Mouse (Mus musculus) ovary, postnatal 10 days (tissue): ENCODE measurements around the gene Jph4.

Source experiments
- DNase-seq: peaks from one replicate; pipeline ENCODE4 v3.0.0; 2022; ENCODE audit warnings: low spot score

Jph4 gene

DNA sequence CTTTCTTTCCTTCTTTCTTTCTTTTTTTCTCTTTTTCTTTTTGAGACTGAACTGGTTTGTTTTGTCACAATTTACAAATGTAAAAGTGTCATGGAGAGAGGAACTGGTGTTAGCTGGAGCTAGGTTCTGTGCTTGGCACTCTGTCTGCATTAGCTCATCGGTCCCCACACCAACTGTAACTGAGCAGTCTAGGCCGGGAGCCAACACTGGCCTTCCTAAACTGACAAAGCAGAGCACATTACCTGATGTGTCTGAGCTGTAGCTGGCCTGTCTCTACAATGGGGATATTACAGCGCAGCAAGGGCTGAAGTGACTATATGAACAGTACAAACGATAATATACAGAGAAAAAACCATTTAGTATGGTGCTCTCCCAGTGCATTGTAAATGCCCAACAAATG, 2.1 kb upstream of the Jph4 start:
- no peak for DNase-seq

DNA sequence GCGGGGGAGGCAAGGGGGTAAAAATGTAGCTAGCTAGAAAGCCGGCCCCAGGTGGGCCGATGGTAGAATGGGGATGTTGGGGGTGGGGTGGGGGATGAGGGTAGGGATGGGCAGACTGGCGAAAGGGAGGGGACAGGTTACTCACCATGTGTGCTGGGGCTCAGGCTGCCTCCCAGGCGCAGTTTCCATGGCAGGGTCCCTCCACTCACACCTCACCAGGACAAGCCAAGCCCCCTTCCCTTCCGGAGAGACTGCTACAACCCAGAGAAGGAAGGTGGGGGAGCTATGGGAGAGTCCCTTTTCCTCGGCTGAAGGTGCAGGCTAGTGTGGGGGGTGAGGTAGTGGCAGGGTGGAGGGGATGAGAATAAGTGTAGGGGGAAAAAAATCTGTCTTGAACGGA, 889 bp downstream of the Jph4 start:
- no peak for DNase-seq

DNA sequence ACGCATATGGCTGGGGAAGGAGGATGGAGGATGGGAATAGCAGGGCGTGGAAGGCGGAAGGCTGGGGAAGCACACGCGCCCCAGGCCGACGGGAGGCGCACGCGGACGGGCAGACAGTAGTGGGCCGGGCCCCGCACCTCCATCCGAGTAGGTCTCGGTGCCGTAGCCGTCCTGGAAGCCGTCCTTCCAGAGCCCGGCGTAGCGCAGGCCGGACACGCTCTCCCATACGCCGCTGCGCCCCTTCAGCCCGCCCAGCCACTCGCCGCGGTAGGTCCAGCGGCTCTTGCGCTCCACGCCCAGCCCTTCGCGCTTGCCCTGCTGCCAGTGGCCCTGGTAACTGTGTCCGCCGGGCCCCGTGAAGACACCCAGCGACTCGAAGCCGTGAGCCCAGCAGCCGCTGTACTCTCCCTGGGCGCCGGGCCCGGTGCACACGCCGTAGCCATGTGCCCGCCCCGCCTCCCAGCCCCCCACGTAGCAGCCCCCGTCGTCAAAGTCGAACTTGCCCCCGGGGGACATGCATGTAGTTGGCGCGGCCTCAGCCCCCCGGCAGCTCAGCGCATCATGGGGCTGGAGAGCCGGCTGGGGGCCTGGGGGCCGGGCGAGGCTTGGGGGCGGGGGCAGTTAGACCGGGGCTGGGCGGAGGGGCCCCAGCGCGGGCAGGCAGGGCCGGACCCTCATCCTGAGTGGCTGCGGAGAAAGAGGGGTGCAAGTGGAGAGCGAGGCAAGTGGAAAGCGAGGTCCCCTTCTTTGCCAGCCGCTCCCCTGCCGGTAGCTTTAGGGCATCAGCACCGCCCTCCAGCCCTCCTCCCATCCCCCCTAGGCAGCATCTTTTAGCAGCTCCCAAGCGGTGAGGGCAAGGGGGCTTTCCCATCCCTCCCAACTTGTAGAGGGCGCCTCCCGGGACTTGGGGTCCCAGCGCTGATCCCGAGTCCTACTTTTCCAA, 1.7 kb downstream of the Jph4 start:
- no peak for DNase-seq

DNA sequence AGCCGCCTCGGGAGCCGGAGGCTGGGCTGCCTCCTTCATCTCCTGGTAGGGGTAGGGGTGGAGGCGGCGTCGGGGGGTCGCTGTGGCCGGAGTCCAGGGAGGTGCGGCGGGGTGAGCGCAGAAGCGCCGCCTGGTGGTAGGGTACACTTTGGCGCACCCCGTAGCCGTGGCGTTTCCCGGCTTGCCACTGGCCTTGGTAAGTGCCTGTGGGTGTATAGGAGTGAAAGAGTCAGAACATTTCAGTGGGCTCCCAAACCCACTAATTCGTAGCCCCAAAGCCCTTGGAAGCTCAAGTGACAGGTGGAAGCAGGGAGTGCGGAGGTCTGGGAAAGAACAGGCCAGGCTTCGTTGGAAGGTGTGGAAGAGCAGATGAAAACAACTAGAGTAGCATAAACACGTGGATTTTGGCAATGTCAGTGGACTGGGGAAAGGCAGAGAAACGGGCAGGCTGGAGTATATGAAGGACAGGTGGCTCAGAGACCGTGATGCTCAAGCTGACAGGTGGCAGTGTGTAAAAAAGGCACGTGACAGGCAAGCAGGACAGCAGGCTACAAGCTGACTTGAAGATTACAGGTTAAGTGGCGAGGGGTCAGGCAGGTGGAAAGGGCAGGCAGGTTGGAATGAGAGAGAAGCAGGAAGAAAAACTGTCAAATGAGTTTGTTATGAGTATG, 2.6 kb downstream of the Jph4 start:
- no peak for DNase-seq

DNA sequence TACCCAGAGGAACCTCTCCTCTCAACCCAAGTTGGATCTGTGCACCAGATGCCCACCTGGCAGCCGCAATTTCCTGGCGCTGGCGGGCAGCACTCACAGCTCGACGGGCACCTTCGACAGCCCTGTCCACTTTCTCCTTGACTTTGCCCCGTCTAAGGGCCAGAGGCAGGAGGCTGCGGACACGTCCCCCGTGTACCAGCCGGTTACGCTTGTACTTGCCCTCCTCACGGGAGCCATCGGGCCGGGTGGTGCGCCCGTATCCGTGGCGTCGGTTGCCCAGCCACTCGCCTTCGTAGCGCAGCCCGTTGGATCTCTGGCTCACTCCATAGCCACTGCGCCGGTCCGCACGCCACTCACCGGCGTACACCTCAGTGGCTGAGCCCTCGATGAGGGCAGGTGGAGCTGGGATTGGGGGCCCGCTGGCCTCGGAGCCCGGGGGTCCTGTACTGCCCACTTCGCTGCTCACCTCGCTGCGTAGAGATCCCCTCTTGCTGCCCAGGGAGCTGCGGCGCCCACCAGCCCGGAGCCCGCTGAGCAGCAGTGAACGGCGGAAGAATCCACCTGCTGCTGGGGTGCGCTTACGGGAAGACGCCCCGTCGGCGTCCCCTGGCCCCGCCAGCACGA, 3.3 kb downstream of the Jph4 start:
- no peak for DNase-seq

DNA sequence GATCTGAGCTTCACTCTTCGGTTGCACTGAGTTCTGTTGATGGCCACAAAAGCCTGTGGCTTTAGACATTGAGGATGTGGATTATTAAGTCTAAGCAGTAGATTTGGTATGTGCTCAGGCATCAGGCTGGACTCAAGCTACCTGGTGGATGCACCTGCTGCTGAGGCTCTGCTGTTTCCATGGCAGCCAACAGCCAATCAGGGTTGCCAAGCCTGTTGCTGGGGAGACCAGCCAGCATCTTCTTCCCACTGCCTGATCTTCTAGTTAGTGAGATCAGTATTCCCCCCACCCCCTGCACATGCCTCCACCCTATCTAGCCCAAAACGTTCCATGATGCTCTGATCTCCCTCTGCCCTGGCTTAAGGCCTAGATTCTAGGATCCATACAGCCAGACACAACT, 5.0 kb downstream of the Jph4 start:
- no peak for DNase-seq

DNA sequence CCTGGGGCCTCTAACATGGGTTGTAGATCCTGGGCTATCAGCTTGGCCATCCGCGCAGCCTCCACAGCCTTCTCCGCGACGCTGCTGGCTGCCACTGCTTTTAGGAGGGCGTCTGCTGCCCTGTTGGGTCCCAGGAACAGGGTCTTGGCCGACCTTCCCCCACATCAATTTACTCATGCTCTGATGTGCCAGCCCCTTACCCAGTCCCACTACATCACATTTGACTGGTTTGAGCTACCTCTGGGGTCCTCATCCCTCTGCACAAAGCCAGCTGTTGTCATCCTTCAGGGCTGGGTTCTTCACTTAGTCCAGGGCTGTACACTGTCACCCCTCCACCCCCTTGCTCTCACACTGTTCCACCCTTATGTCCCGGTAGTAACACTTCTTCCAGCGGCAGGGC, 6.7 kb downstream of the Jph4 start:
- no peak for DNase-seq

DNA sequence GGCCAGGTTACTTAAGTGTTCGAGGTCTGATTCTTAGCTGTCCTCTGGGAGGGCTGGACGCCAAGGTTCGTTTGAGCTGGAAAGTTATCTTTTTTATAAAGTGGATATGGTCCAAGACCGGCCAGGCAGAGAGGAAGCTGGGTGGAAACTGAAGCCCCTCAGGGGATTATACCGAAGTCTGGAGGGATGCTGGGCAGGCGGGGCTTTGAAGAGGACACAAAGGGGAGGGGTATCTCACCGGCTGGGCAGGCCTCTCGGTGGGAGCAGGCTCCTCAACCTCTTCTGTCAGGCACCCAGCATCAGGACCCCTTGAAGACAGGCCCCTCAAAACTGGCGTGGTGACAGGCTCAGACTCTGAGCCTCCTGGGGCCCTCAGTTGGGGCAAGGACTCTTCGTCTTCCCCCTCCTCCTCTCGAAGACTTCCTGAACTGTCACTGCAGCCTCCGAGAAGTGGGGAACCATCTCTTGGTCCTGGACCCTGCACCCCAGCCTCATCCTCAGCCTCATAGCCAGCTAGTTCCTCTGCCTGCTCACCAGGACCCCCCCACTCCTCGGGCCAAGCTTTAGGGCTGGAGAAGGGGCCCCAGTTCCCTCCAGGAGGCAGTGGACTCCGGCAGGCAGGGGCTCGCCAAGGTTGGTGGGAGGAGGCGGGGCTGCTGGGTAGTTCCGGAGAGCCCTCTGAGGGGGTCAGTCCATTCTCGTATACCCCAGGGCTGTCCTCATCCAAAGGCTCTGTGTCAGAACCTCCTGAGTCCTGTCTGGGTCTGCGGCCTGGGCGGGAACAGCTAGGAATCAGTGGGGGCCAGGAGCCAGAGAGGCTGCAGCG, 7.5 kb downstream of the Jph4 start:
- no peak for DNase-seq

DNA sequence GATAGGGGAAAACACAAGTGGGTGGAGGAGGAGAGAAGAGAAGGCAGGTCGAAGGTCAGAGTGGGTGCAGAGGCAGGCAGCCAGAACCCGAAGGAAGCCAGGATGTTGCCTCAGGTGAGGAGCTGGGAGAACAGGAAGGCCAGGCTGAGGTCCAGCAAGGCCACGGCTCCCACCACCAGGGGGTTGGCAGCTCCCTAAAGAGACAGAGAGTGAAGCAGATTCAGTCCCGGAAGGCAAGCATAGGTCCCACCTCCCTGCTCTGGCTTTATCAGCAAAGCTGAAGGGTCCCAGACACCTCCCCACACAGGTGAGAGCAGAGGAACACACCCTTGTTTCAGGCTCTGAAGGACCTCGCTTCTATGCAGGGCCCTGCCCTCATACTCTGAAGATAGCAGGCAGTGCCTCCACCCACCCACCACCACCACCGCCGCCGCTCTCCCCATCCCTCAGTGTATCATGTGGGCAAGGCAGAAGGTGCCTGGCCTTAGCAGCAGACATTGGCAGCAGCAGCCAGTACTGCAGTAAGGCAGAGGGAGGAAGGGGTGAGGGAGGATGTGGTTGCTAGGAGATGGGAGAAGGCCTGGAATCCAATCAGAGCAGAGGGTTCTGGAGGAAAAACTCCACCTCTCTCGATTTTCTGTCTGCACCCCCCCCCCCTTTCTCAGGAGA, 8.4 kb downstream of the Jph4 start:
- DNase-seq, result no peak

DNA sequence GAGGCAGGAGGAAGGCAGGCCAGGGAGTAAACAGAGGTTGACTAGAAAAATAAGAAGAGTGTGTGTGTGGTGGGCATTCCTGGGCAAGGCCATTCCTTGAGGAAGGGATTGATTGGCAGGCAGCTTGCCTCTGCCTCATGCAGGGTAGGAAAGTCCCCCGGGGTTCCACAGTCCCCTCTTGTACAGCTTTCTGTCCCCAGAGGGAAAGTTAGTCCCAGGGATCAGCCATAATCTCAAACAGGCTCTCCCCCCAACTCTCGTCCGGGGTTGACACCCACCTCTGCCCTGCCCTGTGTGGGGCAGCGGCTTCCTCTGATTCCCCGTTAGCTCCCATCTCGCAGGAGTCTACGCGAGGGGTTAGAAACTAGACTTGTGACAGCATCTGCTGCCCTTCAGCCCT, 9.7 kb downstream of the Jph4 start:
- no peak for DNase-seq

DNA sequence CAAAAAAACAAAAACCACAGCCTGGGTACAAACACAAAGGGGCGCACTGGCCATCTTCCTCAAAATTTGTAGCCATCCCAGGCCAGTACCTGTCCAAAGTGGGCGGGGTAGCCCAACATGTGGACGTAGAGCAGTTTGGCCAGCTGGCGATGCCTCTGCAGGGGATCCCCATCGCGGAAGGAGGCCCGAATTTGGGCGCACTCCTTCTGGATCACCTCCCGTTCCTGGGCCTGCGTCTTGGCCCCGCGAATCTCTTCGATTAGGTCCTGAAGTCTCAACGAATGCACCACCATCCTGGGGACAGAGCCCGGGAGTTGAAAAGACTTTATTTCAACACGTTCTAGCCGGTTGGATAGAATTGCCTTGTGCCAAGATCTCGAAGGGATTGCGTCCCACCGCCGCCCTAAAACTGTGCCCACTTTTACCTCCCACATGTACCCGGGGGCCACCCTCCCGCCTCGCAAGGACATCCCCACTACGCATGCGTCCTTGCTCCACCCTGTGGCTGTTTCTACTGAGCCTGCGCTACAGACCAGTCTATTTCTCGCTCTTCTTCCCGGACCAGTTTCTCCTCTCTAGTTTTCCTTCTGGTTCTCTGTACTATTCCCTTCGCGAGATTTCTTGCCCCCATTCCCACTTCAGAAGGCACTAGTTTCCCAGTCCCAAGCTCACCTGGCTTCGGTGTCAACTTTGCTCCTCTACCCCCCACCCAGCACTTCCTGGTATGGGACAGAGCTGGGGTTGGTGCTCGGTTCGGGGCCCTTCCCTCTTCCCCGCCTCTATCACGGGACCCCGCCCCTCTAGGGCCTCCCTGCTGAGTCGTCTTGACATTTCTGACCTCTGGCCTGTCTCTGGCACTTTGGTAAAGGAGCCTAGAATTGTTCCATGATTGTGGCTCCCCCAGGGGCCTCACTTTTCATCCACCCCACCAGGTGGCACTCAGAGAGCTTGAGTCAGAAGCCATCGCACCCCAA, 10.6 kb downstream of the Jph4 start, which contains the start of gene Ap1g2:
TSS of gene Ap1g2 (minus strand) at position 758 of the 974 bp plus-strand sequence.
- DNase-seq, result peak; percentile 64

DNA sequence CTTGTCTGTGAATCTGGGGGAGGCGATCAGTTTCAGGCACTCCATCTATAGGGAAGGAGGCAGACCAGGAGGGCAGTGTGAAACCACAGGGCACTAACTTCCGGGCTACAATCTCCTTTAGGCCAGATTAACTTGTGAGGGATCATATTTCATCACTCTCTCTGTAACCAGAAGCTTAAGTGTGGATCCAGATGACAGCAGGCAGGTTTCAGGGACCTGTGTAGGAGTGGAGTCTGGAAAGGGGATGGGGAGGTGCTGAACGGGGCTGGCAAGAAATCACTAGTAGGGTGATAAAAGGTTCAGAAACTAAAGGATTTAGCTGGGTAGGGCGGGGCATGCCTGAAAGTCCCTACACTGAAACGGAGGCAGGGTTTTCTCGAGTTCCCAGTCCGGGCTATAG, 11.3 kb downstream of the Jph4 start:
- DNase-seq, result no peak

DNA sequence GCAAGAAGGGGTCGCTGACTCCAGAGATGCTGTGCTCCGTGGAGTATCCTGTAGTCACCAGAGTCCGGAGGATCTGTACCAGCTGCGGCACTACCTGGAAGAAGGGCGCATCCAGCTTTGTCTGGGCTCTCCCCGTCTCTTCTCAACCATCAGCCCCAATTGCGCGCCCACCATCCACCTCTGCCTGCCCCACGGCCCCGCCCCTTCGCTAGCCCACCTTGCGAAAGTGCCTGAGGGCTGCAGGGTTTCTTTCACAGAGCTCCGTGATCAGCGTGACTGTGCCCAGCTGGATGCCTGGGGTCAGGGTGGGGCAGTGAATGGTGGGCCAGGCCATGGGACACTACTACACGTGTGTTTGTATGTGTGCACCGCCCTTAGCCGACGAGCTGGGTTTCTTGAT, 12.4 kb downstream of the Jph4 start:
- no peak for DNase-seq

DNA sequence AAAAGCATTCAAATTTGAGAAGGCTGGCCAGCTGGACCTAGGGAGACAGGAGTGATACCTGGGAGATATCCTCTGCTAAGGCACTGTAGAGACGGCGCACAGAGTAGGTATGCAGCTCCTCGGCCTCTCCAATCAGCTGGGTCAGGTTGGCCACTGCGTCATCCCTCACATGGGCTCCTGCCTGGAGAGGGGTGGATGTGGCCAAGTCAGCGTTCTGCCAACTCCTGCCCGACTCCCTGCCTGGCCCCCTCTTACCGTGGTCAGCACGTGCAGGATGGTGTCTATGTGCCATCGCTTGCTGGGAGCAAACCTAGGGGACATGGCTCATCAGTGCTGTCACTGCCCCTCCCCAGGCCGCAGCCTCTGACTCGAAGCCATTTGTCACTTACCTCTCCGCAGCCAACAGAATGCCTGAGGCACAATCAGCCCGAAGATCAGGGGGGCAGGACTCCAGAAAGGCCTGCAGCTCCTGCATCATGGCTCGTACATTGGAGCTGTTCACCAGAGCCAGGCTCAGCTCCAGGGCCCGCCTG, 14.4 kb downstream of the Jph4 start:
- DNase-seq, result no peak

DNA sequence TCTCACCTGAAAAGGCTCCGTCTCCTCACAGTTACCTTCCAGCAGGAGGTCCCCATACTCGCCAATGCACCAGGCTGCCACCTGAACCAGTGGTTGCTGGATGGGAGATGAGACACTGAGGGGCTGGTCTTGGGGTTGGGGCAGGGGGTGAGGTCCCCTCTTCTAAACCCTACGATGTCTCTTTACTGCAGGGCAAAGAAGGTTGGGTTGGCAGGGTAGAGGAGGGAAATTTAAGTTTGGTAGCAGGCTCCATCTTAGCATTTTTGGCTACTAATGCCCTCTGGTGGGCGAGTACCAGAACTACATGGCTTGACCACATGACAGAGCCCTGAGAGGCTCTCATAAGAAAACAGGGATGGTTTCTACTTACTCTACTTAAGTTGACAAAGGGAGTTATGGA, 15.1 kb downstream of the Jph4 start:
- no peak for DNase-seq

DNA sequence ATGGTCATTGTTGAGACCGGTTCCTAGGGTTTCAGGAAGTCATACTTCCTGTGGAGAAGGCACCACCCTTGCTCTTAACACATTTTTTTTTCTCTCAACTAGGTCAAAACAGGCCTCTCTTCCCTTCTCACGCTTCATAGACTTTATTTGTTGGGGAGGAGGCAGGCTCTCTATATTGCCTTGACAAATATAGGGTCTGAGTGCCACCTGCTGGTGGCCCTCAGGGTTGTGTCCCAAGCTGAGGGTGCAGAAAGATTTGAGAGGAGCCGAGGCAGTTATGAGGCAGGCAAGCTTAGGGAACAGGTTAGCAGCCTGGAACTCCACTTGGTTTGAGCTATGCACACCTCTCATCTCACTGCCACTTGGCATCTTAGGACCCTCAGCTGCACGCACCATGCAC, 18.7 kb downstream of the Jph4 start:
- no peak for DNase-seq

DNA sequence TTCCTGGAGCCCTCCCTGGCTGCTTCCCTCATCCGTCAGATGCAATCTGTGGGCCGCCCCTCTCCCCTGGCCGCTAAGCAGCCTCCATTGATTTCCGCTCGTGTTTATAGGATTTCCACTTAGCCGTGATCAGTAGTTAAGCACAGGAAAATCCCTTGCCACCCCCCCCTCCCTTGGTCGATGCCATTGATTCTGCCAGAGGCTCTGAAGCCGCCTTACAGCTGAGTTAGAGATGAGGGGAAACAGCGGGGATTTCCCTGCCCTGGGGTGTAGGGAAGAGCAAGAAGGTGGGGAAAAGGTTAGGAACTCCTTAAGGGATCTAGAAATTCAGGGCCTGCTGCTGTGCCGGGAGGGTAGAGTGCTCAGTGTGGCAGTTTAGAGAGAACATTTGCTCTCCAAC, 19.1 kb downstream of the Jph4 start:
- no peak for DNase-seq

DNA sequence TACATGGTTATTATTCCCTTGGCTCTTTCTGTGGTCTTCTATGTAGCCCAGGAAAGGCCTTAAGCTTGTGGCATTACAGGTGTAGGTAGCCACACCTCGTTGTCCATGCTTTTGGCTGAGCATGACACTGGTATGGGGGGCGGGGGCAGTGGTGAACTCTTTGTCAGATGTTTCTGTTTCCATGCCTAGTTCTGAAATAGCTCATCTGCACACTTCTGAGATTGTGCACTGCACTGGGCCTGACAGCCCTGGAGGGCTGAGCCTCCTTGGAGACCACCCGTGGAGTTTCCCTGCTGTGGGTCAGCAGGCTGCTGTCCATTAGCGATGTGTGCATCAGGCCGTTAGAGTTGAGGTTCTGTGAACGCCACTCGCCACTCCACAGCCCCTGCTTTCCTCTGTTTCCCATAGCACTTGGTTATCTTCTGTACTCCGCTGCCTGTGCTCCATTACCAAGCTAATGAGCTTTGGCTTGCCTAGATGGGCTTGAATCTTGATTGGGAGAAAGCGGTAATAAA, 20.1 kb downstream of the Jph4 start:
- no peak for DNase-seq

DNA sequence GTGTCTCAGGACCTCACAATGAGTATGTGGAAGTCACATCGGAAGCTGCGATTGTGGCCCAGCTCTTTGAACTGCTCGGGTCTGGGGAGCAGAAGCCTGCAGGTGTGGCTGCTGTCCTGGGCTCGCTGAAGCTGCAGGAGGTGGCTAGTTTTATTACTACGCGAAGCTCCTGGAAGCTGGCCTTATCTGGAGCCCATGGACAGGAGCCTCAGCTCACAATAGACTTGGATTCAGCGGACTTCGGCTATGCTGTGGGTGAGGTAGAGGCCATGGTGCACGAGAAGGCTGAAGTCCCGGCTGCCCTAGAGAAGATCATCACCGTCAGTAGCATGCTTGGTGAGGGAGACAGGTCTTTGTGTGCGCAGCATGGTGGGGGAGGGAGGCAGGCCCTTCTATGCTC, 21.1 kb downstream of the Jph4 start:
- DNase-seq, result no peak

DNA sequence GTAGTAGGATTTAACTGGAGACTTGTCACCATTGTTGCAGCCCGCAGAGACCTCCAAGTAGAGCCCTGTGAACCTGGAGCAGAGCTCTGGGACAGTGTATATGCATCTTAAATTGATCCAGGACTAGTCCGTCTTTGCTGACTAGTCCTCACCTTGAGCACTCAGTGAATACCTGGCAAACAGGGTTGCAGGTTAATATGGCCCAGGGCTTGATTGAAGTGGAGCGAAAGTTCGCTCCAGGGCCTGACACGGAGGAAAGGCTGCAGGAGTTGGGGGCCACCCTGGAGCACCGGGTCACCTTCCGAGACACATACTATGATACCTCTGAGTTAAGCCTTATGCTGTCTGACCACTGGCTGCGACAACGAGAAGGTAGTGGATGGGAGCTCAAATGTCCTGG, 21.5 kb downstream of the Jph4 start:
- DNase-seq, result no peak
